Mouse (Mus musculus): ENCODE results near the gene Lama5.

GRCm38 (mm10) chr2:180255701-180256100 lies 30.0 kb upstream of the Lama5 start:
- TF ChIP-seq CTCF (conservative IDR thresholded peaks at IDR 0.05; ENCODE audit: insufficient read depth, insufficient read length, low read depth, low read length) (no peak), POLR2A (IDR thresholded peaks at IDR 0.05; ENCODE audit: low read depth, low read length) (no peak)
